Mouse (Mus musculus) spleen, adult 2 months (tissue): ENCODE measurements around the gene Dbndd2. TPM values are rescaled to one million over a fixed set of nuclear protein-coding genes. Genes with fewer than 3 reads are reported as not detected.

Source experiments
- DNase-seq, 2 experiments: peaks; one replicate each; pipeline versions ENCODE4 v3.0.0 to v3.0.0-alpha.2; 2012 to 2021; ENCODE audit warnings: low spot score in 2 of 2, low read depth in 1 of 2
- H3K27ac ChIP-seq: fragments of 200-500 bp; 2 replicates; pipeline ENCODE4 v1.5.1; 2012; ENCODE audit warnings: low read length, inconsistent platforms; ENCODE audit not compliant: insufficient read depth
- H3K27me3 ChIP-seq: fragments of 200-500 bp; 2 replicates; pipeline ENCODE4 v1.6.1; 2012; ENCODE audit warnings: mild to moderate bottlenecking, moderate library complexity, low read length, inconsistent platforms; ENCODE audit not compliant: control insufficient read depth, insufficient read depth
- H3K36me3 ChIP-seq: fragments of 200-500 bp; 2 replicates; pipeline ENCODE4 v1.6.1; 2012; ENCODE audit warnings: mild to moderate bottlenecking, low read length, inconsistent platforms; ENCODE audit not compliant: control insufficient read depth, insufficient read depth
- H3K4me1 ChIP-seq: fragments of 200-500 bp; 2 replicates; pipeline ENCODE4 v1.6.1; 2011; ENCODE audit warnings: inconsistent platforms; ENCODE audit not compliant: control insufficient read depth, insufficient read depth, insufficient read length
- H3K4me3 ChIP-seq: fragments of 200-500 bp; 2 replicates; pipeline ENCODE4 v1.5.1; 2011; ENCODE audit warnings: mild to moderate bottlenecking, inconsistent platforms; ENCODE audit not compliant: insufficient read depth, insufficient read length; ENCODE audit errors: extremely low read depth
- CTCF ChIP-seq: fragments of 200-500 bp; IDR thresholded peaks from 2 replicates; pipeline ENCODE4 v1.5.1; 2011; ENCODE audit warnings: mild to moderate bottlenecking, inconsistent platforms; ENCODE audit not compliant: insufficient read depth, insufficient read length, insufficient replicate concordance; ENCODE audit errors: extremely low read depth
- POLR2A ChIP-seq: fragments of 200-500 bp; IDR thresholded peaks from 2 replicates; pipeline ENCODE4 v1.6.1; 2011; ENCODE audit warnings: low read depth, low read length, inconsistent platforms
- WGBS: fragments of 180-500 bp; shearing (Covaris S2); methylation state at CpG from one replicate; pipeline ENCODE4 v1.1.7; 2018; 5-methylcytosine and 5-hydroxymethylcytosine counted together
- polyA plus RNA-seq: library from polyadenylated mRNA; depleted of rRNA; stranded (reverse); fragments of >200 nt; gene quantifications from 2 replicates; pipeline ENCODE4 v1.2.3, GENCODE M21; 2012; rRNA removed

The Dbndd2 gene
- polyA plus RNA-seq = 15.6 and 20.3 TPM in 2 replicates

- peaks cover 13% of the 10 kb centered on the region for H3K27me3 ChIP-seq
- TF ChIP-seq CTCF (no peak), POLR2A (no peak)
- DNase-seq = no peak
- 0 out of 2 replicates have a peak within 1 kb of the TSS, but pooled peaks have one; percentile 8 for H3K27ac ChIP-seq
- peak within 1 kb of the TSS; percentile 52 for H3K4me3 ChIP-seq
- H3K36me3 ChIP-seq = no peaks in the 10 kb centered on the region; the same call in 1 of the 2 replicates
- H3K4me1 ChIP-seq = peaks cover 11% of the 10 kb centered on the region
- WGBS = 12% methylated on average over 26 of the region's 26 CpGs
Observed at GRCm38 (mm10) chr2:164485681-164486257, at the start of gene Dbndd2. TSS of gene Dbndd2 (plus strand) at chr2:164486106.

GRCm38 (mm10) chr2:164436215-164436913 is 49.5 kb upstream of the Dbndd2 start:
- Histone ChIP-seq H3K36me3 (no peaks in the 10 kb centered on the region), H3K4me1 (peaks cover 43% of the 10 kb centered on the region; the same call in 1 of the 2 replicates), H3K27me3 (no peaks in the 10 kb centered on the region), H3K27ac (peak overlapping the region; percentile 12; the same call in 1 of the 2 replicates), H3K4me3 (no peak overlapping the region)
- WGBS = 56% methylated on average over 8 of the region's 8 CpGs
- DNase-seq = no peak
- TF ChIP-seq CTCF (no peak), POLR2A (no peak)

GRCm38 (mm10) chr2:164436961-164437360 is 48.9 kb upstream of the Dbndd2 start:
- no peak for DNase-seq
- H3K27ac ChIP-seq = no peak overlapping the region
- TF ChIP-seq CTCF (no peak), POLR2A (no peak)
- 76% methylated on average over 3 of the region's 3 CpGs for WGBS
- peaks cover 43% of the 10 kb centered on the region; the same call in 1 of the 2 replicates for H3K4me1 ChIP-seq
- no peak overlapping the region for H3K4me3 ChIP-seq
- H3K36me3 ChIP-seq = no peaks in the 10 kb centered on the region
- H3K27me3 ChIP-seq = no peaks in the 10 kb centered on the region

GRCm38 (mm10) chr2:164437710-164438109 is 48.2 kb upstream of the Dbndd2 start:
- WGBS = 59% methylated on average over 6 of the region's 6 CpGs
- Histone ChIP-seq H3K27ac (no peak overlapping the region), H3K4me1 (peaks cover 43% of the 10 kb centered on the region; the same call in 1 of the 2 replicates), H3K4me3 (no peak overlapping the region), H3K36me3 (no peaks in the 10 kb centered on the region), H3K27me3 (no peaks in the 10 kb centered on the region)
- DNase-seq = no peak
- TF ChIP-seq CTCF (no peak), POLR2A (no peak)

GRCm38 (mm10) chr2:164438257-164438656 is 47.6 kb upstream of the Dbndd2 start:
- no peak for DNase-seq
- H3K27me3 ChIP-seq = no peaks in the 10 kb centered on the region
- no peak for TF ChIP-seq CTCF
- no peak for TF ChIP-seq POLR2A
- no peaks in the 10 kb centered on the region for H3K36me3 ChIP-seq
- 79% methylated on average over 8 of the region's 8 CpGs for WGBS
- H3K4me3 ChIP-seq = no peak overlapping the region
- peaks cover 43% of the 10 kb centered on the region; the same call in 1 of the 2 replicates for H3K4me1 ChIP-seq
- H3K27ac ChIP-seq = no peak overlapping the region

- Histone ChIP-seq H3K27ac (no peak overlapping the region), H3K4me1 (peaks cover 48% of the 10 kb centered on the region; the same call in 1 of the 2 replicates)
- no peak for DNase-seq
Observed at GRCm38 (mm10) chr2:164439001-164439421, 46.9 kb upstream of the Dbndd2 start.

GRCm38 (mm10) chr2:164440314-164440713 is 45.6 kb upstream of the Dbndd2 start:
- no peak for TF ChIP-seq POLR2A
- TF ChIP-seq CTCF = no peak
- 35% methylated on average over 5 of the region's 5 CpGs for WGBS
- H3K36me3 ChIP-seq = no peaks in the 10 kb centered on the region
- H3K27me3 ChIP-seq = no peaks in the 10 kb centered on the region
- no peak overlapping the region for H3K4me3 ChIP-seq
- peaks cover 39% of the 10 kb centered on the region; the same call in 1 of the 2 replicates for H3K4me1 ChIP-seq
- H3K27ac ChIP-seq = no peak overlapping the region
- DNase-seq = no peak

More at GRCm38 (mm10) chr2:164439001-164439421, 46.9 kb upstream of the Dbndd2 start:
- WGBS = 94% methylated on average over 3 of the region's 3 CpGs
- H3K27me3 ChIP-seq = no peaks in the 10 kb centered on the region
- no peaks in the 10 kb centered on the region for H3K36me3 ChIP-seq
- H3K4me3 ChIP-seq = no peak overlapping the region
- TF ChIP-seq POLR2A (no peak), CTCF (no peak)
